19 mouse cellular contexts compared by ENCODE assay signal in the genomic region with DNA sequence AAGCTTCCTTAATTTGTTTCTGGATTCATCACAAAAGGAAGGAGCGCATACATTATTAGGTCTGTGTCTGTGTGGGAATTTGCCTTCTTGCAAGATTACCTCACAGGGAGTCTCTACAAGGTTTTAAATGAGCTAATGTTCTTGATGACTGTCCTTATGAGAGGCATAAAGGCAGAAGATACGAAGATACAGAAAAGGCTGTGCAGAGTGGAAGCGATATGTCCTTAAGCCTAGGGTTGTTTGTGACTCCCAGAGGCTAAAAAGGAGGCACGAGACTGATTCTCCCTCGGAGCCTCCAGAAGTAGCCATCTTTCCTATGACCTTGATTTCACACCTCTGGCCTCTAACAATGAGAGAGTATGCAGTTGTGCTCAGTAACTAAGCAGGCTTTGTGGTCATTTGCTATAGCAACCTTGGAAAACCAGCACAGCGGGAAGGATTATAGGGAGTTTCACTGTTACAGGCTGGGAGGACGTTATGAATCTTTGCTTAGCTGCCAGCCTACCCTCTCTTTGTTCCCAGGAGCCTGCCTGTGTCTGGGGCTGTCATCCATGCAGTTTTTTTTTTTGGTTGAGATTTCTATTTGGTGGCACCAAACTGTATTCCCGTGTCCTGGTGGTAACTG.
DNase-seq lines count a peak whose midpoint lies in the region; ATAC-seq lines count a peak whose summit lies in the region.
"Had no signal": no experiment of that assay in that cellular context is flagged by ENCODE, and none has a peak within 500 bp of the region (broad histone marks: within the 10 kb centered on the region; RNA-seq: fewer than 3 reads in every experiment).

No protein-coding gene starts in this region.

- H3K36me3 ChIP-seq in heart, embryonic 13.5 days = no peaks in the 10 kb centered on the region
- no peaks in the 10 kb centered on the region for H3K36me3 ChIP-seq in neural tube, embryonic 15.5 days
- H3K36me3 ChIP-seq: liver, embryonic 15.5 days had no signal

- H3K4me1 ChIP-seq in heart, embryonic 13.5 days = peaks cover 66% of the 10 kb centered on the region
- peaks cover 30% of the 10 kb centered on the region for H3K4me1 ChIP-seq in neural tube, embryonic 15.5 days
- H3K4me1 ChIP-seq: liver, embryonic 15.5 days; megakaryocyte, embryonic 14.5 days had no signal

- no peaks in the 10 kb centered on the region for H3K9me3 ChIP-seq in heart, embryonic 13.5 days
- H3K9me3 ChIP-seq in neural tube, embryonic 15.5 days (replicated peaks) = no peaks in the 10 kb centered on the region; the same call in 1 of the 2 replicates
- H3K9me3 ChIP-seq: liver, embryonic 15.5 days had no signal

- WGBS in heart, embryonic 13.5 days = 73% methylated on average over 8 of the region's 8 CpGs
- 36% methylated on average over 8 of the region's 8 CpGs for WGBS in neural tube, embryonic 15.5 days

- DNase-seq in heart, postnatal 25 days (ENCODE audit: low spot score) = no peak
- peak; percentile 20 for DNase-seq in retina, postnatal 1 day
- DNase-seq in retina, embryonic 14.5 days (ENCODE audit: low spot score) = no peak
- peak; percentile 33 for DNase-seq in mesoderm, embryonic 11.5 days (ENCODE audit: low read depth, low spot score)
- DNase-seq in cerebellum, adult 11-12 months = no peak
- no peak for DNase-seq in gastrocnemius, postnatal 10 days
- DNase-seq: B cell, adult 2 months; cerebellum, postnatal 14 days; heart, postnatal 36 days; kidney, adult 11 months; kidney, postnatal 14 days; thymus, postnatal 36 days had no signal

- H3K27me3 ChIP-seq in heart, embryonic 13.5 days (replicated peaks) = no peaks in the 10 kb centered on the region
- H3K27me3 ChIP-seq in neural tube, embryonic 15.5 days (replicated peaks) = no peaks in the 10 kb centered on the region
- H3K27me3 ChIP-seq: liver, embryonic 15.5 days; megakaryocyte, embryonic 14.5 days had no signal

- H3K9ac ChIP-seq in heart, embryonic 13.5 days = no peak overlapping the region
- no peak overlapping the region for H3K9ac ChIP-seq in neural tube, embryonic 15.5 days (replicated peaks)
- H3K9ac ChIP-seq: liver, embryonic 15.5 days had no signal

- no peak overlapping the region for H3K4me3 ChIP-seq in heart, embryonic 13.5 days
- no peak overlapping the region for H3K4me3 ChIP-seq in neural tube, embryonic 15.5 days (replicated peaks)
- H3K4me3 ChIP-seq: erythroblast, embryonic 14.5 days; liver, embryonic 15.5 days; megakaryocyte, embryonic 14.5 days had no signal

- intact Hi-C loops in heart, postnatal 25 days (cut with DNase I) = no loop called here

- no peak overlapping the region for H3K4me2 ChIP-seq in heart, embryonic 13.5 days
- H3K4me2 ChIP-seq in neural tube, embryonic 15.5 days = no peak overlapping the region
- H3K4me2 ChIP-seq: liver, embryonic 15.5 days had no signal

- H3K27ac ChIP-seq in heart, embryonic 13.5 days (replicated peaks) = 0 out of 2 replicates have a peak overlapping the region, but pooled peaks have one; percentile 29
- H3K27ac ChIP-seq in neural tube, embryonic 15.5 days (replicated peaks) = peak overlapping the region; percentile 61
- H3K27ac ChIP-seq: liver, embryonic 15.5 days had no signal

- no peak for ATAC-seq in heart, embryonic 13.5 days (ENCODE audit: extremely low read depth, insufficient number of reproducible peaks, low FRiP score, low TSS enrichment)
- ATAC-seq in neural tube, embryonic 15.5 days (ENCODE audit: low FRiP score) = no peak
- ATAC-seq: forebrain, embryonic 14.5 days; lung, postnatal 0 days had no signal

Comparison
In these comparisons a context has a peak if more than half of its experiments do, and no peak if none do; other contexts are left out.
1. DNase-seq: peak in retina, postnatal 1 day (single experiment) and mesoderm, embryonic 11.5 days (single experiment); none in heart, postnatal 25 days (single experiment), retina, embryonic 14.5 days (single experiment), cerebellum, adult 11-12 months (single experiment) and gastrocnemius, postnatal 10 days (single experiment).